Mouse (Mus musculus): ENCODE results near the gene Comtd1. TPM values are rescaled to one million over a fixed set of nuclear protein-coding genes. Genes with fewer than 3 reads are reported as not detected.
A peak's percentile ranks its signal among the peaks of the same experiment; 100 is the strongest.

Comtd1 gene
- polyA plus RNA-seq, 1 experiment from 2014 or later = 16.4 TPM

GRCm38 (mm10) chr14:21824938-21825337, 23.8 kb downstream of the Comtd1 start, which contains the start of gene Vdac2:
Gene Vdac2 (plus strand): TSS chr14:21825238.
- Histone ChIP-seq H3K4me3 (no peak within 1 kb of the TSS), H3K36me3 (no peaks in the 10 kb centered on the region), H3K4me1 (peaks cover 5% of the 10 kb centered on the region; the same call in 1 of the 2 replicates), H3K27ac (replicated peaks) (no peak within 1 kb of the TSS), H3K27me3 (ENCODE audit: low read depth, poor library complexity, severe bottlenecking) (no peaks in the 10 kb centered on the region), H3K9me3 (replicated peaks) (no peaks in the 10 kb centered on the region)
- 88% methylated on average over 2 of the region's 2 CpGs for WGBS
- DNase-seq (ENCODE audit: low spot score) = no peak

GRCm38 (mm10) chr14:21823897-21824296, 24.9 kb downstream of the Comtd1 start:
- no peaks in the 10 kb centered on the region for H3K36me3 ChIP-seq
- no peak for DNase-seq (ENCODE audit: low spot score)
- 83% methylated on average over 7 of the region's 7 CpGs for WGBS
- no peaks in the 10 kb centered on the region for H3K9me3 ChIP-seq (replicated peaks)
- no peak overlapping the region for H3K4me3 ChIP-seq
- no peaks in the 10 kb centered on the region for H3K27me3 ChIP-seq (ENCODE audit: low read depth, poor library complexity, severe bottlenecking)
- peaks cover 5% of the 10 kb centered on the region; the same call in 1 of the 2 replicates for H3K4me1 ChIP-seq
- H3K27ac ChIP-seq (replicated peaks) = no peak overlapping the region

- no peaks in the 10 kb centered on the region for H3K27me3 ChIP-seq (ENCODE audit: low read depth, poor library complexity, severe bottlenecking)
- no peaks in the 10 kb centered on the region for H3K36me3 ChIP-seq
- no peak for DNase-seq (ENCODE audit: low spot score)
- no peaks in the 10 kb centered on the region for H3K9me3 ChIP-seq (replicated peaks)
- peak overlapping the region; percentile 69 for H3K27ac ChIP-seq (replicated peaks)
- 75% methylated on average over 7 of the region's 7 CpGs for WGBS
- no peak overlapping the region for H3K4me3 ChIP-seq
- H3K4me1 ChIP-seq = peaks cover 5% of the 10 kb centered on the region; the same call in 1 of the 2 replicates
These were observed 25.9 kb downstream of the Comtd1 start for GRCm38 (mm10) chr14:21822795-21823374.

GRCm38 (mm10) chr14:21822307-21822706, 26.5 kb downstream of the Comtd1 start:
- H3K4me1 ChIP-seq = peaks cover 5% of the 10 kb centered on the region; the same call in 1 of the 2 replicates
- no peaks in the 10 kb centered on the region for H3K36me3 ChIP-seq
- H3K27ac ChIP-seq (replicated peaks) = no peak overlapping the region
- 78% methylated on average over 7 of the region's 7 CpGs for WGBS
- no peak for DNase-seq (ENCODE audit: low spot score)
- H3K9me3 ChIP-seq (replicated peaks) = no peaks in the 10 kb centered on the region
- H3K27me3 ChIP-seq (ENCODE audit: low read depth, poor library complexity, severe bottlenecking) = no peaks in the 10 kb centered on the region
- H3K4me3 ChIP-seq = no peak overlapping the region

GRCm38 (mm10) chr14:21820880-21821505, 27.8 kb downstream of the Comtd1 start:
- no peaks in the 10 kb centered on the region for H3K27me3 ChIP-seq (ENCODE audit: low read depth, poor library complexity, severe bottlenecking)
- no peak overlapping the region for H3K4me3 ChIP-seq
- DNase-seq (ENCODE audit: low spot score) = no peak
- no peak overlapping the region for H3K27ac ChIP-seq (replicated peaks)
- no peaks in the 10 kb centered on the region for H3K9me3 ChIP-seq (replicated peaks)
- H3K4me1 ChIP-seq = peaks cover 5% of the 10 kb centered on the region; the same call in 1 of the 2 replicates
- 89% methylated on average over 4 of the region's 4 CpGs for WGBS
- H3K36me3 ChIP-seq = no peaks in the 10 kb centered on the region

- H3K27me3 ChIP-seq (ENCODE audit: low read depth, poor library complexity, severe bottlenecking) = no peaks in the 10 kb centered on the region
- no peaks in the 10 kb centered on the region for H3K36me3 ChIP-seq
- WGBS = 42% methylated on average over 4 of the region's 4 CpGs
- H3K27ac ChIP-seq (replicated peaks) = no peak overlapping the region
- H3K4me1 ChIP-seq = no peaks in the 10 kb centered on the region
- no peak for DNase-seq (ENCODE audit: low spot score)
- H3K9me3 ChIP-seq (replicated peaks) = no peaks in the 10 kb centered on the region
- no peak overlapping the region for H3K4me3 ChIP-seq
These were observed 31.3 kb downstream of the Comtd1 start for GRCm38 (mm10) chr14:21817453-21817852.

GRCm38 (mm10) chr14:21816255-21816654, 32.5 kb downstream of the Comtd1 start:
- no peak overlapping the region for H3K27ac ChIP-seq (replicated peaks)
- no peaks in the 10 kb centered on the region for H3K36me3 ChIP-seq
- no peaks in the 10 kb centered on the region for H3K27me3 ChIP-seq (ENCODE audit: low read depth, poor library complexity, severe bottlenecking)
- 76% methylated on average over 3 of the region's 3 CpGs for WGBS
- no peaks in the 10 kb centered on the region for H3K9me3 ChIP-seq (replicated peaks)
- H3K4me3 ChIP-seq = no peak overlapping the region
- DNase-seq (ENCODE audit: low spot score) = no peak
- H3K4me1 ChIP-seq = no peaks in the 10 kb centered on the region

GRCm38 (mm10) chr14:21814606-21815005, 34.2 kb downstream of the Comtd1 start:
- H3K4me3 ChIP-seq = no peak overlapping the region
- no peaks in the 10 kb centered on the region for H3K9me3 ChIP-seq (replicated peaks)
- H3K4me1 ChIP-seq = no peaks in the 10 kb centered on the region
- H3K27ac ChIP-seq (replicated peaks) = no peak overlapping the region
- H3K27me3 ChIP-seq (ENCODE audit: low read depth, poor library complexity, severe bottlenecking) = no peaks in the 10 kb centered on the region
- DNase-seq (ENCODE audit: low spot score) = no peak
- H3K36me3 ChIP-seq = no peaks in the 10 kb centered on the region
- 92% methylated on average over 4 of the region's 4 CpGs for WGBS

GRCm38 (mm10) chr14:21813847-21814246, 34.9 kb downstream of the Comtd1 start:
- H3K27me3 ChIP-seq (ENCODE audit: low read depth, poor library complexity, severe bottlenecking) = no peaks in the 10 kb centered on the region
- no peak for DNase-seq (ENCODE audit: low spot score)
- WGBS = 76% methylated on average over 3 of the region's 3 CpGs
- no peak overlapping the region for H3K27ac ChIP-seq (replicated peaks)
- no peaks in the 10 kb centered on the region for H3K9me3 ChIP-seq (replicated peaks)
- H3K36me3 ChIP-seq = no peaks in the 10 kb centered on the region
- no peak overlapping the region for H3K4me3 ChIP-seq
- no peaks in the 10 kb centered on the region for H3K4me1 ChIP-seq

- Histone ChIP-seq H3K4me1 (no peaks in the 10 kb centered on the region), H3K36me3 (no peaks in the 10 kb centered on the region), H3K27me3 (ENCODE audit: low read depth, poor library complexity, severe bottlenecking) (no peaks in the 10 kb centered on the region), H3K4me3 (no peak overlapping the region), H3K27ac (replicated peaks) (no peak overlapping the region), H3K9me3 (replicated peaks) (no peaks in the 10 kb centered on the region)
- DNase-seq (ENCODE audit: low spot score) = no peak
- 83% methylated on average over 4 of the region's 4 CpGs for WGBS
These were observed 35.6 kb downstream of the Comtd1 start for GRCm38 (mm10) chr14:21813216-21813615.

GRCm38 (mm10) chr14:21812590-21813162, 36.1 kb downstream of the Comtd1 start:
- H3K27me3 ChIP-seq (ENCODE audit: low read depth, poor library complexity, severe bottlenecking) = no peaks in the 10 kb centered on the region
- H3K4me3 ChIP-seq = no peak overlapping the region
- H3K4me1 ChIP-seq = no peaks in the 10 kb centered on the region
- WGBS = 24% methylated on average over 14 of the region's 14 CpGs
- H3K27ac ChIP-seq (replicated peaks) = no peak overlapping the region
- no peaks in the 10 kb centered on the region for H3K9me3 ChIP-seq (replicated peaks)
- H3K36me3 ChIP-seq = no peaks in the 10 kb centered on the region
- peak; percentile 64 for DNase-seq (ENCODE audit: low spot score)

- no peak overlapping the region for H3K4me3 ChIP-seq
- 88% methylated on average over 10 of the region's 10 CpGs for WGBS
- H3K36me3 ChIP-seq = no peaks in the 10 kb centered on the region
- no peak overlapping the region for H3K27ac ChIP-seq (replicated peaks)
- H3K4me1 ChIP-seq = no peaks in the 10 kb centered on the region
- H3K9me3 ChIP-seq (replicated peaks) = no peaks in the 10 kb centered on the region
- no peaks in the 10 kb centered on the region for H3K27me3 ChIP-seq (ENCODE audit: low read depth, poor library complexity, severe bottlenecking)
- no peak for DNase-seq (ENCODE audit: low spot score)
These were observed 36.9 kb downstream of the Comtd1 start for GRCm38 (mm10) chr14:21811744-21812393.

GRCm38 (mm10) chr14:21811301-21811700, 37.5 kb downstream of the Comtd1 start:
- Histone ChIP-seq H3K4me1 (no peaks in the 10 kb centered on the region), H3K36me3 (no peaks in the 10 kb centered on the region), H3K27me3 (ENCODE audit: low read depth, poor library complexity, severe bottlenecking) (no peaks in the 10 kb centered on the region), H3K9me3 (replicated peaks) (no peaks in the 10 kb centered on the region), H3K27ac (replicated peaks) (no peak overlapping the region), H3K4me3 (no peak overlapping the region)
- 86% methylated on average over 4 of the region's 4 CpGs for WGBS
- DNase-seq (ENCODE audit: low spot score) = no peak
